Mouse (Mus musculus) MEL (cell line): ENCODE data around the gene Rnf227. TPM values are rescaled to one million over a fixed set of nuclear protein-coding genes. Genes with fewer than 3 reads are reported as not detected.

Experiments
- DNase-seq: peaks from one replicate; pipeline ENCODE4 v3.0.0; 2011; ENCODE audit warnings: low read depth, low spot score
- H3K27ac ChIP-seq: 2 replicates; pipeline ENCODE4 v1.5.1; 2012; ENCODE audit warnings: low read depth, mild to moderate bottlenecking, control low read depth, low read length, moderate library complexity; ENCODE audit not compliant: control insufficient read depth
- H3K27me3 ChIP-seq, 2 experiments: fragments of 150-350 bp in 1 of 2; sonication (generic) in 1 of 2; 2 replicates each; pipeline ENCODE4 v1.6.1; 2012; ENCODE audit warnings: low read length in 2 of 2, mild to moderate bottlenecking in 2 of 2, improper control_type of control experiment in 1 of 2, moderate library complexity in 1 of 2; ENCODE audit not compliant: insufficient read depth in 2 of 2, control insufficient read depth in 1 of 2
- H3K36me3 ChIP-seq, 2 experiments: 2 replicates each; pipeline ENCODE4 v1.6.1; 2012 to 2014; ENCODE audit warnings: low read length in 2 of 2, improper control_type of control experiment in 1 of 2, inconsistent platforms in 1 of 2, mild to moderate bottlenecking in 1 of 2; ENCODE audit not compliant: insufficient read depth in 2 of 2, control insufficient read depth in 1 of 2
- H3K4me1 ChIP-seq, 2 experiments: fragments of 150-350 bp in 1 of 2; sonication (generic) in 1 of 2; 2 replicates each; pipeline ENCODE4 v1.6.1; 2012; ENCODE audit warnings: low read length in 2 of 2, improper control_type of control experiment in 1 of 2, mild to moderate bottlenecking in 1 of 2; ENCODE audit not compliant: insufficient read depth in 2 of 2, control insufficient read depth in 1 of 2
- H3K4me3 ChIP-seq, 2 experiments: fragments of 150-350 bp in 1 of 2; sonication (generic) in 1 of 2; 2 replicates each; pipeline ENCODE4 v1.5.1; 2012; ENCODE audit warnings: low read depth in 2 of 2, low read length in 2 of 2, mild to moderate bottlenecking in 2 of 2, moderate library complexity in 2 of 2, control low read depth in 1 of 2, improper control_type of control experiment in 1 of 2; ENCODE audit not compliant: control insufficient read depth in 1 of 2, insufficient read depth in 1 of 2
- H3K79me2 ChIP-seq: 2 replicates; pipeline ENCODE4 v1.6.1; 2012; ENCODE audit warnings: mild to moderate bottlenecking, low read length, moderate library complexity; ENCODE audit not compliant: control insufficient read depth, poor library complexity, insufficient read depth
- H3K9ac ChIP-seq: 2 replicates; pipeline ENCODE4 v1.6.1; 2012; ENCODE audit warnings: low read depth, mild to moderate bottlenecking, control low read depth, low read length, moderate library complexity; ENCODE audit not compliant: control insufficient read depth, poor library complexity, severe bottlenecking
- H3K9me3 ChIP-seq: fragments of 150-350 bp; sonication (generic); replicated peaks from 2 replicates; pipeline ENCODE4 v1.6.1; 2012; ENCODE audit warnings: mild to moderate bottlenecking, low read length, improper control_type of control experiment, moderate library complexity; ENCODE audit not compliant: insufficient read depth
- BHLHE40 ChIP-seq: IDR thresholded peaks from 2 replicates; pipeline ENCODE4 v1.6.1; 2012; ENCODE audit warnings: low read depth, mild to moderate bottlenecking, inconsistent platforms, low read length, improper control_type of control experiment, borderline replicate concordance
- CHD1 ChIP-seq: IDR thresholded peaks from 2 replicates; pipeline ENCODE4 v1.6.1; 2012; ENCODE audit warnings: low read depth, mild to moderate bottlenecking, inconsistent platforms, low read length, improper control_type of control experiment
- CHD2 ChIP-seq: IDR thresholded peaks from 2 replicates; pipeline ENCODE4 v1.6.1; 2011; ENCODE audit warnings: low read length, improper control_type of control experiment
- CTCF ChIP-seq, 3 experiments: IDR thresholded peaks in 2 of 3; conservative IDR thresholded peaks in 1 of 3; 2 replicates each; pipeline ENCODE4 v1.5.1; 2011 to 2012; ENCODE audit warnings: low read length in 3 of 3, low read depth in 2 of 3, mild to moderate bottlenecking in 2 of 3, improper control_type of control experiment in 1 of 3, inconsistent platforms in 1 of 3, mixed read lengths in 1 of 3, moderate library complexity in 1 of 3; ENCODE audit not compliant: control insufficient read depth in 1 of 3, insufficient read depth in 1 of 3, poor library complexity in 1 of 3, severe bottlenecking in 1 of 3
- E2F4 ChIP-seq: IDR thresholded peaks from 2 replicates; pipeline ENCODE4 v1.6.1; 2011; ENCODE audit warnings: low read depth, low read length, improper control_type of control experiment, borderline replicate concordance
- ELF1 ChIP-seq: IDR thresholded peaks from 2 replicates; pipeline ENCODE4 v1.6.1; 2014; ENCODE audit warnings: low read depth, mild to moderate bottlenecking, inconsistent platforms, low read length, improper control_type of control experiment, moderate library complexity
- EP300 ChIP-seq, 2 experiments: IDR thresholded peaks; 2 replicates each; pipeline ENCODE4 v1.6.1; 2011; ENCODE audit warnings: improper control_type of control experiment in 2 of 2, low read length in 2 of 2, low read depth in 1 of 2, mild to moderate bottlenecking in 1 of 2
- ETS1 ChIP-seq: IDR thresholded peaks from 2 replicates; pipeline ENCODE4 v1.6.1; 2012; ENCODE audit warnings: low read depth, mild to moderate bottlenecking, inconsistent platforms, low read length, improper control_type of control experiment, moderate library complexity
- HCFC1 ChIP-seq: IDR thresholded peaks from 2 replicates; pipeline ENCODE4 v1.6.1; 2012; ENCODE audit warnings: low read depth, mild to moderate bottlenecking, inconsistent platforms, low read length, improper control_type of control experiment, moderate library complexity
- MAFK ChIP-seq: IDR thresholded peaks from 2 replicates; pipeline ENCODE4 v1.6.1; 2011; ENCODE audit warnings: low read depth, mild to moderate bottlenecking, low read length, improper control_type of control experiment, borderline replicate concordance
- MAX ChIP-seq: IDR thresholded peaks from 2 replicates; pipeline ENCODE4 v1.6.1; 2011; ENCODE audit warnings: low read length, improper control_type of control experiment
- MAZ ChIP-seq: IDR thresholded peaks from 2 replicates; pipeline ENCODE4 v1.6.1; 2012; ENCODE audit warnings: low read depth, mild to moderate bottlenecking, inconsistent platforms, low read length, improper control_type of control experiment
- MXI1 ChIP-seq: IDR thresholded peaks from 2 replicates; pipeline ENCODE4 v1.6.1; 2011; ENCODE audit warnings: mild to moderate bottlenecking, low read depth, low read length, improper control_type of control experiment
- NELFE ChIP-seq: IDR thresholded peaks from 2 replicates; pipeline ENCODE4 v1.6.1; 2011; ENCODE audit warnings: low read depth, low read length, improper control_type of control experiment
- POLR2A ChIP-seq, 2 experiments: IDR thresholded peaks; 2 replicates each; pipeline ENCODE4 v1.6.1; 2011 to 2012; ENCODE audit warnings: low read length in 2 of 2, mild to moderate bottlenecking in 2 of 2, control low read depth in 1 of 2, improper control_type of control experiment in 1 of 2, low read depth in 1 of 2, moderate library complexity in 1 of 2; ENCODE audit not compliant: control insufficient read depth in 1 of 2, insufficient read depth in 1 of 2, poor library complexity in 1 of 2
- POLR2AphosphoS2 ChIP-seq: IDR thresholded peaks from 2 replicates; pipeline ENCODE4 v1.6.1; 2011; ENCODE audit warnings: low read length, improper control_type of control experiment
- RAD21 ChIP-seq: IDR thresholded peaks from 2 replicates; pipeline ENCODE4 v1.6.1; 2011; ENCODE audit warnings: mild to moderate bottlenecking, low read depth, low read length, improper control_type of control experiment
- RCOR1 ChIP-seq: IDR thresholded peaks from 2 replicates; pipeline ENCODE4 v1.6.1; 2012; ENCODE audit warnings: low read depth, mild to moderate bottlenecking, inconsistent platforms, low read length, improper control_type of control experiment
- SIN3A ChIP-seq: IDR thresholded peaks from 2 replicates; pipeline ENCODE4 v1.6.1; 2012; ENCODE audit warnings: low read length, improper control_type of control experiment, inconsistent platforms
- SMC3 ChIP-seq: IDR thresholded peaks from 2 replicates; pipeline ENCODE4 v1.6.1; 2011; ENCODE audit warnings: low read depth, low read length, improper control_type of control experiment
- TCF12 ChIP-seq: IDR thresholded peaks from 2 replicates; pipeline ENCODE4 v1.6.1; 2014; ENCODE audit warnings: low read depth, mild to moderate bottlenecking, inconsistent platforms, low read length, improper control_type of control experiment, moderate library complexity
- UBTF ChIP-seq: IDR thresholded peaks from 2 replicates; pipeline ENCODE4 v1.6.1; 2012; ENCODE audit warnings: low read depth, mild to moderate bottlenecking, inconsistent platforms, low read length, improper control_type of control experiment, moderate library complexity, borderline replicate concordance; ENCODE audit not compliant: insufficient read depth
- USF1 ChIP-seq: IDR thresholded peaks from 2 replicates; pipeline ENCODE4 v1.6.1; 2014; ENCODE audit warnings: low read depth, mild to moderate bottlenecking, inconsistent platforms, low read length, improper control_type of control experiment, moderate library complexity
- USF2 ChIP-seq, 2 experiments: IDR thresholded peaks; 2 replicates each; pipeline ENCODE4 v1.6.1; 2011 to 2012; ENCODE audit warnings: improper control_type of control experiment in 2 of 2, low read length in 2 of 2, borderline replicate concordance in 1 of 2, inconsistent platforms in 1 of 2, low read depth in 1 of 2, mild to moderate bottlenecking in 1 of 2; ENCODE audit not compliant: insufficient read depth in 1 of 2
- ZMIZ1 ChIP-seq: IDR thresholded peaks from 2 replicates; pipeline ENCODE4 v1.6.1; 2012; ENCODE audit warnings: low read depth, mild to moderate bottlenecking, inconsistent platforms, low read length, improper control_type of control experiment, moderate library complexity
- ZNF384 ChIP-seq: IDR thresholded peaks from 2 replicates; pipeline ENCODE4 v1.6.1; 2012; ENCODE audit warnings: low read depth, mild to moderate bottlenecking, inconsistent platforms, low read length, improper control_type of control experiment
- polyA plus RNA-seq, 2 experiments: library from polyadenylated mRNA; stranded (reverse) in 1 of 2; unstranded in 1 of 2; fragments of >175 nt in 1 of 2; fragments of >200 nt in 1 of 2; gene quantifications; 2 replicates each; pipeline versions ENCODE4 v1.2.1 to v1.2.4; 2012; ENCODE audit warnings: low replicate concordance in 2 of 2, low read depth in 1 of 2; ENCODE audit not compliant: insufficient read length in 2 of 2, insufficient read depth in 1 of 2, missing spikeins in 1 of 2
- total RNA-seq: library from RNA; depleted of rRNA; stranded (reverse); fragments of 300-350 nt; gene quantifications from 2 replicates; pipeline ENCODE4 v1.2.3, GENCODE M21; 2012

The Rnf227 gene
- total and polyA plus RNA-seq, 3 experiments = 11.5 to 12.4 TPM; not detected in 1

- Histone ChIP-seq H3K79me2 (peaks cover 15% of the 10 kb centered on the region), H3K4me1 (peaks cover 13 to 30% of the 10 kb centered on the region in 2 experiments), H3K4me3 (peak overlapping the region; percentile 50 to 76), H3K27ac (peak overlapping the region; percentile 83), H3K27me3 (no peaks in the 10 kb centered on the region), H3K9me3 (no peaks in the 10 kb centered on the region), H3K36me3 (peaks cover 0 to 15% of the 10 kb centered on the region in 2 experiments; a peak in 2 of 4 replicates), H3K9ac (peak overlapping the region; percentile 88)
- DNase-seq = no peak
- TF ChIP-seq MAX (peak; percentile 41; the same call in 1 of the 2 replicates), ETS1 (peak; percentile 60; the same call in 1 of the 2 replicates), BHLHE40 (peak; percentile 3; the same call in 1 of the 2 replicates), CHD2 (peak; percentile 83), E2F4 (no peak), SIN3A (peak; percentile 76), EP300 (IDR thresholded peaks at IDR 0.05; ENCODE audit: low read depth in 1 of 2, low read length in 2 of 2) (peak in 1 of 2 experiments; percentile 28; a peak in 3 of 4 replicates), NELFE (peak; percentile 5; the same call in 1 of the 2 replicates), MXI1 (peak; percentile 43; the same call in 1 of the 2 replicates), ELF1 (0 out of 2 replicates have a peak, but pooled peaks have one; percentile 4), POLR2AphosphoS2 (no peak), USF1 (no peak), TCF12 (peak; percentile 58), ZNF384 (peak; percentile 91), CHD1 (0 out of 2 replicates have a peak, but pooled peaks have one; percentile 86), POLR2A (IDR thresholded peaks at IDR 0.05; ENCODE audit: control insufficient read depth in 1 of 2, insufficient read depth in 1 of 2, low read depth in 1 of 2, low read length in 2 of 2, poor library complexity in 1 of 2) (peak in 1 of 2 experiments; percentile 37; a peak in 1 of 4 replicates), USF2 (IDR thresholded peaks at IDR 0.05; ENCODE audit: borderline replicate concordance in 1 of 2, insufficient read depth in 1 of 2, low read depth in 1 of 2, low read length in 2 of 2) (no peak)
Observed at GRCm38 (mm10) chr11:69366855-69367615, 26.8 kb downstream of the Rnf227 start.

- Histone ChIP-seq H3K79me2 (peaks cover 15% of the 10 kb centered on the region), H3K36me3 (peaks cover 0 to 20% of the 10 kb centered on the region in 2 experiments; a peak in 2 of 4 replicates), H3K27ac (peak overlapping the region; percentile 83), H3K9ac (peak overlapping the region; percentile 88), H3K4me1 (peaks cover 13 to 36% of the 10 kb centered on the region in 2 experiments), H3K9me3 (no peaks in the 10 kb centered on the region), H3K4me3 (peak overlapping the region; percentile 50 to 76), H3K27me3 (no peaks in the 10 kb centered on the region)
- DNase-seq = peak; percentile 58
- TF ChIP-seq SMC3 (no peak), RCOR1 (no peak), SIN3A (peak; percentile 42), ELF1 (no peak), USF2 (IDR thresholded peaks at IDR 0.05; ENCODE audit: borderline replicate concordance in 1 of 2, insufficient read depth in 1 of 2, low read depth in 1 of 2, low read length in 2 of 2) (no peak), CTCF (IDR thresholded peaks at IDR 0.05 in 2 of 3, conservative IDR thresholded peaks at IDR 0.05 in 1 of 3; ENCODE audit: control insufficient read depth in 1 of 3, insufficient read depth in 1 of 3, low read depth in 2 of 3, low read length in 3 of 3, poor library complexity in 1 of 3, severe bottlenecking in 1 of 3) (no peak), MAZ (peak; percentile 60), RAD21 (no peak), CHD1 (peak; percentile 86; the same call in 1 of the 2 replicates), MAX (peak; percentile 58; the same call in 1 of the 2 replicates), BHLHE40 (peak; percentile 46; the same call in 1 of the 2 replicates), UBTF (no peak), ZMIZ1 (no peak), CHD2 (no peak), MAFK (no peak), HCFC1 (0 out of 2 replicates have a peak, but pooled peaks have one; percentile 18), MXI1 (peak; percentile 79)
Observed at GRCm38 (mm10) chr11:69367616-69368355, 27.5 kb downstream of the Rnf227 start.
